Mouse (Mus musculus) forebrain, embryonic 16.5 days (tissue): ENCODE measurements at regions not wholly inside any gene's neighbourhood (a gene's known extent, or its start where the extent isn't known, plus 50 kb on each side); places are given as distances from the start of the nearest gene placed in this dataset.
"Not testable (repeated sequence)": the region's sequence is repeated elsewhere in the genome, so short reads cannot be mapped to it uniquely, and the experiment has no call there.

Experiments used
- ATAC-seq: fragments of 200-750 bp; cut with Nextera tagmentation; 2 replicates; pipeline ENCODE4 v1.8.0; 2017; ENCODE audit warnings: mild to moderate bottlenecking, moderate library complexity
- H3K27ac ChIP-seq: fragments of 300-500 bp; sonication (generic); 2 replicates; pipeline ENCODE4 v1.5.1; 2014; ENCODE audit warnings: low read length, control low read depth
- H3K27me3 ChIP-seq: fragments of 300-500 bp; sonication (generic); replicated peaks from 2 replicates; pipeline ENCODE4 v1.6.1; 2014; ENCODE audit warnings: low read length; ENCODE audit not compliant: control insufficient read depth, insufficient read depth
- H3K36me3 ChIP-seq: fragments of 300-500 bp; sonication (generic); 2 replicates; pipeline ENCODE4 v1.6.1; 2014; ENCODE audit not compliant: control insufficient read depth, insufficient read depth
- H3K4me1 ChIP-seq: fragments of 300-500 bp; sonication (generic); replicated peaks from 2 replicates; pipeline ENCODE4 v1.6.1; 2014; ENCODE audit warnings: low read length; ENCODE audit not compliant: control insufficient read depth, insufficient read depth
- H3K4me2 ChIP-seq: fragments of 300-500 bp; sonication (generic); 2 replicates; pipeline ENCODE4 v1.6.1; 2014; ENCODE audit warnings: mild to moderate bottlenecking, low read length, control low read depth
- H3K4me3 ChIP-seq: fragments of 300-500 bp; sonication (generic); replicated peaks from 2 replicates; pipeline ENCODE4 v1.5.1; 2014; ENCODE audit warnings: mild to moderate bottlenecking, low read length, control low read depth
- H3K9ac ChIP-seq: fragments of 300-500 bp; sonication (generic); replicated peaks from 2 replicates; pipeline ENCODE4 v1.6.1; 2014; ENCODE audit warnings: low read depth, low read length, control low read depth
- H3K9me3 ChIP-seq: fragments of 300-500 bp; sonication (generic); 2 replicates; pipeline ENCODE4 v1.6.1; 2016; ENCODE audit warnings: low read length; ENCODE audit not compliant: control insufficient read depth
- WGBS: fragments of 180-500 bp; shearing (Covaris S2); extraction: QIAGEN DNeasy Blood & Tissue Kit; methylation state at CpG from one replicate; pipeline ENCODE4 v1.1.7; 2014; 5-methylcytosine and 5-hydroxymethylcytosine counted together

DNA sequence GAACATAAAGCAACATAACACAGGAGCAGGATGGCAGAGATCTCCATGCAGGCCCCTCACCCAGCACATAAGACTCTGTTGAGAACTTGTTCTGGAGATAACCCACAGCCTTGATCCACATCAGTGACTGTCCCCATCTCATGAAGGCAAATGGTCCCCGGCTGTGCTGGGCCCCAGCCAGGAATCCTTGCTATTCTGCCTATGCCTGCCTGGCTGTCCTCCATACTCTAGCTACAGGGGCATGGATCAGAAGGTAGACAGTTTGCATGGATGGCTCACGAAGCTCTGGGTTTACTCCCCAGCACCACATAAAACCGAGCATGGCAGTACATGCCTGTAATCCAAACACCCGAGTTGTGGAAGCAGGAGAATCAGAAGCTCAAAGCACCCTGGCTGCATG lies 61.2 kb downstream of the Rhob start:
- Histone ChIP-seq H3K9ac (no peak overlapping the region), H3K9me3 (no peaks in the 10 kb centered on the region), H3K36me3 (no peaks in the 10 kb centered on the region), H3K27me3 (no peaks in the 10 kb centered on the region), H3K27ac (no peak overlapping the region), H3K4me2 (no peak overlapping the region), H3K4me1 (no peaks in the 10 kb centered on the region), H3K4me3 (no peak overlapping the region)
- 80% methylated on average over 4 of the region's 4 CpGs for WGBS
- no peak for ATAC-seq

DNA sequence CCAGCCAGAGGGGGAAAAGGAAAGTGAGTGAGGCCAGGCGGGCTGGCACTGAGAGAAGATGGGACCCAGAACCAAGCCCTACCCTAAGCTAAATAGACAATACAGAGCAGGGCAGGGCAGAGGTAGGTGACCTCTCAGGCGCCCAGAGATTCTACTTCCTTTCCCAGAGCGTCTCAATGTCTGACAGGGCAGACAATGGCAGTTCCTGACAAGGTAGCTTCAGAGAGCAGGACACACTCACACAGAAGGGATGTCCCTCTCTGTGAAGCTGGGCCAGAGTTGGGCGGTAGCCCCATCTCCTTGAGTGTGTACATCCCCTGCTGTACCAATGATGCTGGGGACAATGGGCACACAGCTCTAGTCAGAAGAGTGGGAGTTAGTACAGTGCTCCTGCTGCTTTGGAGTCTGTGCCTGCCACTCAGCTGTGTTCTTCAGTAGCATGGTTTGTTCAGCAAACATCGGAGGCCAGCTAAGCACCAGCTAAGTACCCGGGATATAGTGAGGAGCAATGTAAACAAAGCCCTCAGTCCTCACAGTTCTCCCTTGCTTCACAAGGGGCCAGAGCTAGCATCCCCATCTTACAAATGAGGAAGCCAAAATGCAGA lies 62.7 kb downstream of the Rhob start:
- no peak overlapping the region for H3K4me2 ChIP-seq
- no peaks in the 10 kb centered on the region for H3K9me3 ChIP-seq
- H3K27me3 ChIP-seq: no peaks in the 10 kb centered on the region
- no peak overlapping the region for H3K9ac ChIP-seq
- no peaks in the 10 kb centered on the region for H3K36me3 ChIP-seq
- no peak overlapping the region for H3K4me3 ChIP-seq
- 70% methylated on average over 6 of the region's 6 CpGs for WGBS
- peaks cover 6% of the 10 kb centered on the region for H3K4me1 ChIP-seq
- ATAC-seq: no peak
- H3K27ac ChIP-seq: no peak overlapping the region

DNA sequence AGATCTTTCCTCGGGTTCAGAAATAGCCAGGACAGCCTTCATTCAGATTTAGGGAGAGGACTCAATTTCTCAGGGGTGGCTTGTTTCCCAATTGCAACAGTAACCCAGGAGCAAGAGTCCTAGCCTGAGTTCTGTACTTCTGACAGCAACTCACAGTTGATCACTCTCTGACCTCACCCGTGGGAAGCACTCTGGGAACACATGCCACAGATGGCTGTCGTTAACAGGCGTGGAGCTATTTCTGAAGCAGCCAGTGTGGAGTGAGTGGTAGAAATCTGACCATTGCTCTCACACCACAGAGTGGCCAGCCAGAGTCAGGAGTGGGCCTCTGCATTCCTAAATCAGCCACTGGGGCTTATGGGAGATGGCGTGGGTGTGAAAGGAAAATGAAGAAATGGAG lies 63.3 kb downstream of the Rhob start:
- 73% methylated on average over 5 of the region's 5 CpGs for WGBS
- no peaks in the 10 kb centered on the region for H3K36me3 ChIP-seq
- H3K9me3 ChIP-seq: no peaks in the 10 kb centered on the region
- H3K4me2 ChIP-seq: no peak overlapping the region
- ATAC-seq: no peak
- no peak overlapping the region for H3K4me3 ChIP-seq
- H3K27ac ChIP-seq: no peak overlapping the region
- H3K4me1 ChIP-seq: peaks cover 9% of the 10 kb centered on the region
- H3K27me3 ChIP-seq: no peaks in the 10 kb centered on the region
- no peak overlapping the region for H3K9ac ChIP-seq

DNA sequence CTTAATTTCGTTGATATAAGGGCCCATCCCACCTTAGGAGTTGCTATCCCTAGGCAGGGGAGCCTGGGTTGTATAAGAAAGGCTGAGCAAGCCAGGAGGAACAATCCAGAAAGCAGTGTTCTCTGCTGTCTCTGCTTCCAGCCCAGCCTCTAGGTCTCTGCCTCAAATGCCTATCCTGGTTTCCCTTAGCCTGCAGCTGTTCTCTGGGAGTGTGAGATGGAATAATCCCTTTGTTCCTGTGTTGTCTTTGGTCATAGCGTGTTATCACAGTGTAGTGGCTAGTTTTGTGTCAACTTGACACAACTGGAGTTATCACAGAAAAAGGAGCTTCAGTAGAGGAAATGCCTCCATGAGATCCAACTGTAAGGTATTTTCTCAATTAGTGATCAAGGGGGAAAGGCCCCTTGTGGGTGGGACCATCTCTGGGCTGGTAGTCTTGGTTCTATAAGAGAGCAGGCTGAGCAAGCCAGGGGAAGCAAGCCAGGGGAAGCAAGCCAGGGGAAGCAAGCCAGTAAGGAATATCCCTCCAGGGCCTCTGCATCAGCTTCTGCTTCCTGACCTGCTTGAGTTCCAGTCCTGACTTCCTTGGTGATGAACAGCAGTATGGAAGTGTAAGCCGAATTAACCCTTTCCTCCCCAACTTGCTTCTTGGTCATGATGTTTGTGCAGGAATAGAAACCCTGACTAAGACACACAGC lies 64.0 kb downstream of the Rhob start:
- H3K4me3 ChIP-seq, H3K36me3 ChIP-seq, H3K4me2 ChIP-seq, H3K9ac ChIP-seq, H3K4me1 ChIP-seq, H3K27me3 ChIP-seq, H3K9me3 ChIP-seq, H3K27ac ChIP-seq, ATAC-seq: not testable (repeated sequence)
- 74% methylated on average over 3 of the region's 3 CpGs for WGBS

DNA sequence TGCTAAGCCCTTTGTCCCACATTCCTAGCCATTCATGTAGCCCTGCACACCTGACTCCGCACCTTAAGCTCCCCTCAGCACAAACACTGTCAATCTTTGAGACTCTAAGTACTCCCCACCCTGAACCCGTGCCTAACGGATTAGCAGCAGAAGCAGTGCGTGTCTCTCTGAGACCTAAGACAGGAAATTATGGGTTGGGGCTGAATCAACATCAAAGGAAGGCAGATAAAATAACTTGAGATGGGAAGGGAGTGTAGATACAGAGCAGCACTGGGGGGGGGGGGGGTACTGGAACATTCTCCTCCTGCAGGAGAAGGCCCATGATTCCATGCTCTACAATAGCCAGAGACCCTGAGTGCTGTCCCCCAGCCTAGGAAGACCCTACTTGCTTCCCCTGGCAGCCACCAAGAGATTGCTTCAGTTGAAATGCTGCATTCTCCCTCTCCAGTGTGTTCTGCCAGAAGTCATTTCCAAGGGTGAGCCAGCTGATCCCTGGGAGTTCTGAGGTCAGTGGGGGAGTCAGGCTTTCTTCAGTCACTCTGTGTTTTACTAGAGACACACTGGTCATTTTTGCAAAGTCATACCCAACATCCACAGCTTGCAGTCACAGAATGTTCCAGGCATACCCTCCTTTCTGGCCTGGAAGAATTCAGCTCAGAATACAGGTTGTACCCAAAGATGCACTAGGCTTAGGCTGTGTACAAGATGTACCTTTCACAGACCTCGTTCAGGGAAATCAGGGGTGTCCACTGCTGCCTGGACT lies 71.4 kb downstream of the Rhob start:
- 83% methylated on average over 5 of the region's 5 CpGs for WGBS
- H3K27ac ChIP-seq: no peak overlapping the region
- no peak overlapping the region for H3K9ac ChIP-seq
- H3K9me3 ChIP-seq: no peaks in the 10 kb centered on the region
- ATAC-seq: no peak
- H3K4me3 ChIP-seq: no peak overlapping the region
- peaks cover 9% of the 10 kb centered on the region for H3K4me1 ChIP-seq
- no peaks in the 10 kb centered on the region for H3K27me3 ChIP-seq
- H3K36me3 ChIP-seq: no peaks in the 10 kb centered on the region
- no peak overlapping the region for H3K4me2 ChIP-seq

DNA sequence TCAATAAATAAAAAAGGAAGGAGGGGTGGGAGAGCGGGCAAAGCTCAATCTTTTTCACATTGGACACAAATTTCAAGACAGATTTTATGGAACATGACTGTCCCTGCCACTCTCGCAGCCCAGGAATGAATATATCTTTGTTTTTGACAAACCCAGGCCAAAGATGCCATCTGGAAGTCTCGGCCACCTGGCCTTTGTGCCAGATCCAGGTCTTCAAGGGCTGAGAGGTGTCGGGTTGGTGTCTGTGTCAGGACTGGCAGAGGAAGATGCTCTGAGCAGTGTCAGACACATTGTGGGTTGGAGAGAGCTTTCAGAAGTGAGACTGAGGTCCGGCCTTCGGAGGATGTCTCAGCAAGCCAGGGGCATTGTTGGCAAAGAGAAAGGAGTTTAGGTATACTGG lies 75.3 kb downstream of the Rhob start:
- H3K9ac ChIP-seq: no peak overlapping the region
- no peak overlapping the region for H3K27ac ChIP-seq
- H3K27me3 ChIP-seq: no peaks in the 10 kb centered on the region
- H3K4me3 ChIP-seq: no peak overlapping the region
- no peaks in the 10 kb centered on the region for H3K9me3 ChIP-seq
- WGBS: 88% methylated on average over 6 of the region's 6 CpGs
- H3K4me1 ChIP-seq: no peaks in the 10 kb centered on the region
- ATAC-seq: no peak
- no peaks in the 10 kb centered on the region for H3K36me3 ChIP-seq
- H3K4me2 ChIP-seq: no peak overlapping the region

DNA sequence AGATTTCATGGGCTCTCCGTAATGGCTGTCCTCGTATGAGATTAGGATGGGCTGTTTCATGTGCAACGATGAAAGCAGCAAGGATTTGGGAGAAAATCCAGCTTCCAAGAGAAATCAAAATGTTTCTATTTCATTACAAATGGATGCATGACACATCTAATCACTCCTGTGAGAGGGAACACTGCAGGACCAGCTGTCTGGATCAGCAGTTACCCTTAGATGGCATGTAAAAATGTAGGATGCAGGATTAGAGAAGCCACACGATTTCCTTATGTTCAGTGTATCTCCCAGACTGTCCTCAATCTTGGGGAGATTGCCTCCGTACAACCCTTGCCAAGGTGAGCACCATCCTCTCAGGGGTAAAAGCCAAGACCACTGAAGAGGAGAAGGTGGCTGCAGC lies 77.1 kb downstream of the Rhob start:
- 71% methylated on average over 5 of the region's 5 CpGs for WGBS
- ATAC-seq: no peak

DNA sequence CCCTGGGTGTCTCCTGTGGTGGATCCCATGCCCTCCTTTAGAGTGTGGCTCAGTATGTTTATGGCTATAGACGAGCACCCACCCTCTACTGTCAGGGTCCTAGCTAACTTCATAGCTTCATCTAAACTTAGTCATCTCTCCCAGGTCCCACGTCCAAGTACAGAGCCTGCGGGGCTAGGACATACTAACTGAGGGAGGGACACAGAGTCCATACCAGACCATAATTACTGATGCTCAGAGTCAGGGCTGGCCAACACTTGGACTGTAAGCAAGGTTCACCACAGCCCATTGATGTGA lies 78.6 kb downstream of the Rhob start:
- Histone ChIP-seq H3K9me3 (no peaks in the 10 kb centered on the region), H3K36me3 (no peaks in the 10 kb centered on the region), H3K4me3 (no peak overlapping the region), H3K27ac (no peak overlapping the region), H3K4me1 (no peaks in the 10 kb centered on the region), H3K4me2 (no peak overlapping the region), H3K27me3 (no peaks in the 10 kb centered on the region), H3K9ac (no peak overlapping the region)
- 83% methylated on average over 3 of the region's 3 CpGs for WGBS
- ATAC-seq: no peak

More for the DNA sequence above, 77.1 kb downstream of the Rhob start:
- H3K9ac ChIP-seq: no peak overlapping the region
- no peaks in the 10 kb centered on the region for H3K9me3 ChIP-seq
- no peaks in the 10 kb centered on the region for H3K36me3 ChIP-seq
- no peak overlapping the region for H3K27ac ChIP-seq
- no peaks in the 10 kb centered on the region for H3K27me3 ChIP-seq
- H3K4me3 ChIP-seq: no peak overlapping the region
- H3K4me1 ChIP-seq: no peaks in the 10 kb centered on the region
- H3K4me2 ChIP-seq: no peak overlapping the region

DNA sequence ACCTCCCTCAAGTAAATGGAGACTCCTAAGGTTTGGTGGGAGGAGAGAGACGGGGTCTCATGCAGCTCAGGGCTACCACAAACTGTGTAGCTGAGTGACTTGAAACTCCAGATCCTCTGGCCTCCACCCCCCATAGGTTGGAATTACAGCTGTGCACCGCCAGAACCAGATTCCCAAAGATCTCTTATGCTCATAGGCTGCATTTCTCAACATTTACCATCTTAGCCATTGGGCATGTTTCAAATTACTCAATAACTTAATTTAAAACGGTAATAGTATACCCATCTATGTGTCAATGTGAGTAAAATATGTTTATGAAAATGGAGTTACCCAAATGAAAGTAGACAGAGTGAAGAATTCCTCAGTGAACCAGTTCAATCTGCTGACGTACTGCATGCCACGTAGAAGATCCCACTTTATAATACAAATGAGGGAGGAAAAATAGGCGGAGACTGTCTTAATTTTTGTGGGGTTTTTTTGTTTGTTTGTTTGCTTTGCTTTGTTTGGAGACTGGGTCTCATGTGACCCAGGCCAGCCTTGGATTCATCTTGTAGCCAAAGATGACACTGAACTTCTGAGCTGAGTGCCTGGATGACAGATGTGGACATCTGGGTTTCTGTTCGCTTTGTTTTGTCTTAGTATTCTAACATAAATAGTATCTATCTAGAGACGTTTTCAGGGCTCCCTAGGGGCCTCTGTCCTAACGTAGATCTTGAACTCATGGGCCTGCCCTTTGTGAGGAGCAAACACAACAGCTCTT lies 79.1 kb downstream of the Rhob start:
- Histone ChIP-seq H3K4me3 (no peak overlapping the region), H3K4me2 (no peak overlapping the region), H3K9ac (no peak overlapping the region), H3K27me3 (no peaks in the 10 kb centered on the region), H3K9me3 (no peaks in the 10 kb centered on the region), H3K27ac (no peak overlapping the region), H3K4me1 (no peaks in the 10 kb centered on the region), H3K36me3 (no peaks in the 10 kb centered on the region)
- 83% methylated on average over 9 of the region's 9 CpGs for WGBS
- no peak for ATAC-seq
